Mouse (Mus musculus) brain, embryonic 14.5 days (tissue): ENCODE measurements at regions not wholly inside any gene's neighbourhood (a gene's known extent, or its start where the extent isn't known, plus 50 kb on each side); places are given as distances from the start of the nearest gene placed in this dataset.

Experiments used
- CTCF ChIP-seq: fragments of 200-500 bp; IDR thresholded peaks from 2 replicates; pipeline ENCODE4 v1.5.1; 2012; ENCODE audit warnings: inconsistent platforms, mild to moderate bottlenecking, moderate library complexity, borderline replicate concordance; ENCODE audit not compliant: insufficient read depth, insufficient read length; ENCODE audit errors: extremely low read depth
- POLR2A ChIP-seq: fragments of 200-500 bp; IDR thresholded peaks from 2 replicates; pipeline ENCODE4 v1.6.1; 2012; ENCODE audit warnings: mild to moderate bottlenecking, inconsistent platforms, borderline replicate concordance; ENCODE audit not compliant: poor library complexity, insufficient read depth, insufficient read length, severe bottlenecking; ENCODE audit errors: extremely low read depth

DNA sequence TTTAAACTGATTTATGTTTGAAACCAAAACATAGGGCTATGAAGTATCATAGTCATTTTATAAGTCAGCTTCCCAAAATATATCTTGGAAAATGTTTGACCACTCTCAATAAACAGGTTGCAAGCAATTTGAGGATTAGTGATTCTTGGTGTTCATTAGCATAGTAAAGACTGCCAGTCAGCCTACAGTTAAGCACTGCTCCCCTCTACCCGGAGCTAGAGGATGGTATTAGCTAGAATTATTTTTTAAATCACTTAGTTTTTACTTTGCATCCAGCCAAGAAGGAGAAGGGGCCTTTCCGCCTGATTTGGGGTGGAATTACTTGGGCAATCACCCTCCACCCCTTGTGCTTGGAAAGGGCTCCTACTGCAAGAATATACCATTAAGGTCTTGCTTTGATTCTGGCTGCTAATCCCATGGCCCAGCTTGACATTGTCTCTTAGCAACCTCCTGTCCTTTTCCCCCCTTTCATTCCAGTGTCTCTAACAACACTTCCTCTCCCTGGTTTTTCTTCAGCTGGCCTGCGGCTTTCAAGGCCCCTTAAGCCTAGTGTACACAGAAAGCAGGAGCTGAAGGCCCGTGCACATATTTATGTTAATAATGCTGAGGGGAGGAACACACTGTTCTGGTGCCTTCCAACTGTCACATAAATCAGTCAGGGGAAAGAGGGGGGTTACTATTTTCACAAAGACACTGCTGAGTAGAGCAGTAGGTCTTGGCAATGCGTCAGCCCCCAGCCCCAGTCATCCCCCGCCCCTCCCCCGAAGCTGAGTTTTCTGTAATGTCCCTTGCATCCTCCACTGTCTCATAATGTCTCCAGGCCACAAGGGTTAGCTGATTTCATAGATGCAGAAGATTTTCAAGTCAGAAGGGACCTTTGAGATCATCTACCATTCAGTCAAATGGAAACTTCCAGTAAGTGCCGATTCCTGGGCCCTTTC lies 280.6 kb upstream of the Adamts9 start:
- TF ChIP-seq CTCF (no peak), POLR2A (no peak)
